9 mouse cellular contexts compared by ENCODE assay signal in the genomic region with DNA sequence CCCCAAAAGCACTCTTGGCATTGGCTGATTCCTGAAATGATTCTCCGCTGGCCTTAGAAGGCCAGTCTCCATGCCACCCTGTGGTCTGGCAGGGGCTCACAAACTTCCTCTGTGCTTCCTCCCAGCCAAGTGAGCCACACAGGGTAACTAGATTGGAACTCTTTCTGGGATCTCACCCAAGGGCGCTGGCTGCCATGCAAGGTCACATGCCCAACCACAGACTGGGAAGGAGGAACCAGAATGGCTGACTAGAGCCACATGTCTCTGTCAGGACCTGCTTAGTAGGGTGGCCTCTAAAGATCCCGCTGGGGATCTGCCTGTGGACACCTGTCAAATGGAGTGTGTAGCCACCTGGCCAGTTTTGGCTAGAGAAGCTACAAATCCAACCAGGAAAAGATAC.
DNase-seq lines count a peak whose midpoint lies in the region; ATAC-seq and TF ChIP-seq lines count a peak whose summit lies in the region.
"Had no signal": no experiment of that assay in that cellular context is flagged by ENCODE, and none has a peak within 500 bp of the region (broad histone marks: within the 10 kb centered on the region; RNA-seq: fewer than 3 reads in every experiment).

No protein-coding gene starts in this region.

- H3K36me3 ChIP-seq in limb, embryonic 11.5 days (ENCODE audit: control insufficient read depth, insufficient read depth, low read length) = no peaks in the 10 kb centered on the region
- no peaks in the 10 kb centered on the region for H3K36me3 ChIP-seq in limb, embryonic 10.5 days
- no peaks in the 10 kb centered on the region for H3K36me3 ChIP-seq in myocyte (ENCODE audit: control insufficient read depth, insufficient read depth)
- H3K36me3 ChIP-seq in intestine, embryonic 16.5 days (ENCODE audit: control insufficient read depth, insufficient read depth, low read length) = no peaks in the 10 kb centered on the region
- H3K36me3 ChIP-seq: neural tube, embryonic 13.5 days had no signal

- no peak overlapping the region for H3K4me3 ChIP-seq in limb, embryonic 11.5 days (ENCODE audit: low read depth, low read length)
- no peak overlapping the region for H3K4me3 ChIP-seq in limb, embryonic 10.5 days
- no peak overlapping the region for H3K4me3 ChIP-seq in myocyte
- no peak overlapping the region for H3K4me3 ChIP-seq in intestine, embryonic 16.5 days (ENCODE audit: low read length)
- H3K4me3 ChIP-seq: neural tube, embryonic 13.5 days had no signal

- WGBS in limb, embryonic 11.5 days = 92% methylated on average over 3 of the region's 3 CpGs
- 95% methylated on average over 3 of the region's 3 CpGs for WGBS in limb, embryonic 10.5 days
- 88% methylated on average over 3 of the region's 3 CpGs for WGBS in intestine, embryonic 16.5 days

- no peaks in the 10 kb centered on the region for H3K9me3 ChIP-seq in limb, embryonic 11.5 days (ENCODE audit: control insufficient read depth, low read length)
- no peaks in the 10 kb centered on the region for H3K9me3 ChIP-seq in limb, embryonic 10.5 days (replicated peaks)
- H3K9me3 ChIP-seq in intestine, embryonic 16.5 days (ENCODE audit: control insufficient read depth, low read length) = no peaks in the 10 kb centered on the region
- H3K9me3 ChIP-seq: neural tube, embryonic 13.5 days had no signal

- no peaks in the 10 kb centered on the region; the same call in 1 of the 2 replicates for H3K4me1 ChIP-seq in limb, embryonic 11.5 days (ENCODE audit: control insufficient read depth, insufficient read depth, low read length)
- H3K4me1 ChIP-seq in limb, embryonic 10.5 days = peaks cover 13% of the 10 kb centered on the region
- H3K4me1 ChIP-seq in intestine, embryonic 16.5 days (ENCODE audit: control insufficient read depth, insufficient read depth, low read length) = no peaks in the 10 kb centered on the region
- H3K4me1 ChIP-seq: neural tube, embryonic 13.5 days had no signal

- no peak overlapping the region for H3K27ac ChIP-seq in limb, embryonic 11.5 days (replicated peaks; ENCODE audit: low read depth, low read length)
- no peak overlapping the region for H3K27ac ChIP-seq in limb, embryonic 10.5 days
- no peak overlapping the region for H3K27ac ChIP-seq in intestine, embryonic 16.5 days (ENCODE audit: low read length)
- H3K27ac ChIP-seq: neural tube, embryonic 13.5 days had no signal

- H3K79me2 ChIP-seq in myocyte (ENCODE audit: control insufficient read depth, insufficient read depth) = no peaks in the 10 kb centered on the region

- peak; percentile 16 for DNase-seq in limb, embryonic 11.5 days (ENCODE audit: low spot score)
- no peak for DNase-seq in limb, embryonic 10.5 days (ENCODE audit: low spot score)
- peak; percentile 98 for DNase-seq in cerebellum, adult 11-12 months
- DNase-seq in heart, adult 9 months (ENCODE audit: low spot score in 2 of 2) = peak; percentile 76 to 79
- DNase-seq in kidney, postnatal 4 days = no peak

- no peak for TF ChIP-seq POLR2A in myocyte (IDR thresholded peaks at IDR 0.05; ENCODE audit: insufficient read length, low read depth)

- no peaks in the 10 kb centered on the region for H3K27me3 ChIP-seq in limb, embryonic 11.5 days (ENCODE audit: control insufficient read depth, insufficient read depth, low read length)
- no peaks in the 10 kb centered on the region for H3K27me3 ChIP-seq in limb, embryonic 10.5 days (ENCODE audit: low read depth, poor library complexity, severe bottlenecking)
- H3K27me3 ChIP-seq in myocyte (ENCODE audit: control insufficient read depth, insufficient read depth, insufficient read length) = no peaks in the 10 kb centered on the region
- H3K27me3 ChIP-seq in intestine, embryonic 16.5 days (replicated peaks; ENCODE audit: control insufficient read depth, insufficient read depth, low read length) = no peaks in the 10 kb centered on the region
- H3K27me3 ChIP-seq: neural tube, embryonic 13.5 days had no signal

- ATAC-seq in limb, embryonic 11.5 days (ENCODE audit: insufficient number of reproducible peaks, low FRiP score, low TSS enrichment, low read depth) = no peak
- ATAC-seq in inflammation-experienced regulatory T-cells, adult 6 months = no peak
- no peak for ATAC-seq in intestine, embryonic 16.5 days

- H3K9ac ChIP-seq in limb, embryonic 11.5 days (ENCODE audit: low read length) = no peak overlapping the region
- no peak overlapping the region for H3K9ac ChIP-seq in intestine, embryonic 16.5 days (ENCODE audit: low read depth, low read length)
- H3K9ac ChIP-seq: neural tube, embryonic 13.5 days had no signal

- no peak overlapping the region for H3ac ChIP-seq in myocyte (ENCODE audit: control insufficient read depth, insufficient read length)

- no peak overlapping the region for H3K4me2 ChIP-seq in limb, embryonic 11.5 days (ENCODE audit: low read depth, severe bottlenecking)
- H3K4me2 ChIP-seq in myocyte (ENCODE audit: low read depth) = no peak overlapping the region
- no peak overlapping the region for H3K4me2 ChIP-seq in intestine, embryonic 16.5 days (ENCODE audit: low read depth, low read length)
- H3K4me2 ChIP-seq: neural tube, embryonic 13.5 days had no signal

TF ChIP-seq in myocyte, 11 proteins besides CTCF, POLR2A, EP300 and RAD21:
- peak; percentile 67 for TF ChIP-seq USF1 (IDR thresholded peaks at IDR 0.05; ENCODE audit: low read depth)
- TF ChIP-seq REST (IDR thresholded peaks at IDR 0.05; ENCODE audit: insufficient read depth, insufficient read length) = no peak

Comparison
In these comparisons a context has a peak if more than half of its experiments do, and no peak if none do; other contexts are left out.
1. DNase-seq: peak in limb, embryonic 11.5 days (single experiment), cerebellum, adult 11-12 months (single experiment) and heart, adult 9 months (2 of 2); none in limb, embryonic 10.5 days (single experiment) and kidney, postnatal 4 days (0 of 2).